Mouse (Mus musculus) heart, embryonic 10.5 days (tissue): ENCODE measurements around the gene Tbc1d9. TPM values are rescaled to one million over a fixed set of nuclear protein-coding genes. Genes with fewer than 3 reads are reported as not detected.

Experiments
- DNase-seq: peaks from one replicate; pipeline ENCODE4 v3.0.0-alpha.2; 2017; ENCODE audit warnings: low spot score
- H3K27ac ChIP-seq: fragments of 300-500 bp; sonication (generic); 2 replicates; pipeline ENCODE4 v1.5.1; 2016; ENCODE audit warnings: mild to moderate bottlenecking
- H3K27me3 ChIP-seq: fragments of 300-500 bp; sonication (generic); 2 replicates; pipeline ENCODE4 v1.6.1; 2016; ENCODE audit warnings: mild to moderate bottlenecking; ENCODE audit not compliant: poor library complexity, insufficient read depth, severe bottlenecking
- H3K36me3 ChIP-seq: fragments of 300-500 bp; sonication (generic); 2 replicates; pipeline ENCODE4 v1.6.1; 2016; ENCODE audit warnings: mild to moderate bottlenecking, moderate library complexity
- H3K4me1 ChIP-seq: fragments of 300-500 bp; sonication (generic); 2 replicates; pipeline ENCODE4 v1.6.1; 2016; ENCODE audit warnings: mild to moderate bottlenecking
- H3K4me3 ChIP-seq: fragments of 300-500 bp; sonication (generic); 2 replicates; pipeline ENCODE4 v1.5.1; 2016; ENCODE audit warnings: mild to moderate bottlenecking, moderate library complexity
- H3K9me3 ChIP-seq: fragments of 300-500 bp; sonication (generic); 2 replicates; pipeline ENCODE4 v1.6.1; 2016; ENCODE audit warnings: mild to moderate bottlenecking, moderate library complexity
- WGBS: fragments of 180-500 bp; shearing (Covaris S2); methylation state at CpG from one replicate; pipeline ENCODE4 v1.1.7; 2016; 5-methylcytosine and 5-hydroxymethylcytosine counted together
- polyA plus RNA-seq: library from polyadenylated mRNA; unstranded; fragments of >200 nt; fragmentation: Nextera tagmentation; extraction: Ambion mirVana; gene quantifications from 2 replicates; pipeline ENCODE4 v1.2.1, GENCODE M21; 2016

Tbc1d9 gene
- polyA plus RNA-seq, 1 experiment from 2014 or later = 0.90 TPM

DNA sequence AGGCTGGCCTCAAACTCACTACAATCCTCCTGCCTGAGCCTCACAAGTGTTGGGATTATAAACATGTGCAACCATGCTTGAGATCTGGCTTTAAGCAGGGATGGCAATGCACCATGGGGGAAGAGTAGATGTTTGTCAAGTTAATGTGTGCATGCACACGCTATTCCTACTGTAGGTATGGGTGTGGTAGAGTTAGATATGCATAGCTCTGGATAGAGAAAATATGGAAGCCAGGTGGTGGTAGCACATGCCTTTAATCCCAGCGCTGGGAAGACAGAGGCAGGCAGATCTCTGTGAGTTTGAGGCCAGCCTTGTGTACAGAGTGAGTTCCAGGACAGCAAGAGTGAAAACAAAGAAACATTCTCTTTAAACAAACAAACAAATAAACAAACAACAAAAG lies 52.7 kb downstream of the Tbc1d9 start:
- H3K9me3 ChIP-seq = no peaks in the 10 kb centered on the region
- no peak overlapping the region for H3K27ac ChIP-seq
- H3K36me3 ChIP-seq = no peaks in the 10 kb centered on the region
- DNase-seq = no peak
- no peaks in the 10 kb centered on the region for H3K27me3 ChIP-seq
- WGBS = 95% methylated on average over 2 of the region's 2 CpGs
- peaks cover 23% of the 10 kb centered on the region for H3K4me1 ChIP-seq
- H3K4me3 ChIP-seq = no peak overlapping the region

DNA sequence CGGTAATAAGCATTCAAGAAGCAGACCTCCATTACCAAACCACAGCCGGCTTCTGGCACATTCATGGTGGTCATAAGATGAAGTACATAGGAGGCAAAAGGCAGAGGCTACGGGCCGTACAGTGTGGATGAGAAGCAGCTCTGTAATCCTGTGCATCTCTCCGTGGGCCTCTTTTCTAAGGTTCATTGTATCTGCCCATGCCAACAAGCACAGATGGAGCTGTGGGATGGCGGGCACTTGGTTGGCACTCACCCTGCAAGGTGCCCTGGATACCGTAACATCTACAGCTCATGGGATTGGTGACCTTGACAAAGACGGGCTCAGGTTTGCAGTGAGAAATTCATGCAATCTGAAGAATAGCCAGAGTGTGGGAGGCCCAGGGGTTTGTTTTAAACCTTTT lies 54.2 kb downstream of the Tbc1d9 start:
- 90% methylated on average over 8 of the region's 8 CpGs for WGBS

DNA sequence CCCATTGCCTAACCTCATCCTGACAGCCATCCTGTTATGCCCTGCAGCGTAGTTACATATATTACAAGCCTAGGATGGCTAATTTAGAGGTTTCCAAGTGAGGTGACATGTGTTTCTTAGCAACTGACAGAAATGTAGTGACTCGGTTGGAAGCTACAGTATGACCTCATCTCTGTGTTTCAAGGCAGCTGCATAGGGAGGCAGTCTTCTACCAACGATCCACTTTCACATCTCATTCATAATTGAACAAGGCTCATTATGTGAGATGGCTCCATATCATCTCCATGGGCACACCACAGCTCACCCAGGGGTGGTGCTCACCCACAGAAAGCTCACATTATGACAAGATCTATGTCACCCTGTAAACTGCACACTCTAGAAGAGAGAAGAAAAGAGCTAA lies 55.6 kb downstream of the Tbc1d9 start:
- no peak for DNase-seq
- Histone ChIP-seq H3K4me1 (peaks cover 11% of the 10 kb centered on the region; the same call in 1 of the 2 replicates), H3K36me3 (no peaks in the 10 kb centered on the region), H3K4me3 (no peak overlapping the region), H3K27ac (no peak overlapping the region), H3K27me3 (no peaks in the 10 kb centered on the region), H3K9me3 (no peaks in the 10 kb centered on the region)
- 80% methylated on average over 3 of the region's 3 CpGs for WGBS

More for the DNA sequence above, 54.2 kb downstream of the Tbc1d9 start:
- Histone ChIP-seq H3K36me3 (no peaks in the 10 kb centered on the region), H3K4me1 (peaks cover 23% of the 10 kb centered on the region), H3K27ac (no peak overlapping the region), H3K4me3 (no peak overlapping the region), H3K27me3 (no peaks in the 10 kb centered on the region), H3K9me3 (no peaks in the 10 kb centered on the region)
- no peak for DNase-seq

DNA sequence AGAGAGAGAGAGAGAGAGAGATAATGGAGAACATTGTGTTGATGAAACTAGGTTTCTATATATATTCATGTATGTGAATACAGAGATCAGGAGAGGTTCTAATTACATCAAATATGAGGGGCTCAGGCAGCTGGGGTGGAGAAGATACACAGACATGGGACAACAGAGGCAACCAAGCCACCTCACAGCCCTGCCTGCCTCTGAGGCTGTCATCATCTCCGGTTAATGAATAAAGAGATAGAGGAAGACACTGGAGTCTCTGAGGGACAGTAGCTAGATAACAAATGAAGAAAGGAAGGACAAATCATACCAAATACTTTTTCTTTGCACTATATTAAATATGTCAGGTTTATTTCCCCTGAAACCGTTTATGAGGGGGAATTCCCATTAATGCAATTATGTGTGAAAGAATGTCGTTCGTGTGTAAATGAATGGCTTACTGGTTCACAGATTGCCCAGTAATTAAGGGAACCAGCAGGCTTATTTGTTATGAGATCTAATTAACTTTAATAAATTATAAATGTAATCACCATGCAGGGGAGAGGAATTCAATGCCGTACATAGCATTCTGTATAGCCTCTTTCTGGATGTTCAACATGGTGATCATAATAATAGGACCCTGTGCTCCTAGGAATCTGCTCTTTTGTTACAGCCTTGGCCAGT lies 59.7 kb downstream of the Tbc1d9 start:
- H3K4me3 ChIP-seq = no peak overlapping the region
- no peak for DNase-seq
- no peaks in the 10 kb centered on the region for H3K27me3 ChIP-seq
- no peak overlapping the region for H3K27ac ChIP-seq
- no peaks in the 10 kb centered on the region for H3K4me1 ChIP-seq
- WGBS = 86% methylated on average over 5 of the region's 5 CpGs
- no peaks in the 10 kb centered on the region for H3K9me3 ChIP-seq
- H3K36me3 ChIP-seq = no peaks in the 10 kb centered on the region

DNA sequence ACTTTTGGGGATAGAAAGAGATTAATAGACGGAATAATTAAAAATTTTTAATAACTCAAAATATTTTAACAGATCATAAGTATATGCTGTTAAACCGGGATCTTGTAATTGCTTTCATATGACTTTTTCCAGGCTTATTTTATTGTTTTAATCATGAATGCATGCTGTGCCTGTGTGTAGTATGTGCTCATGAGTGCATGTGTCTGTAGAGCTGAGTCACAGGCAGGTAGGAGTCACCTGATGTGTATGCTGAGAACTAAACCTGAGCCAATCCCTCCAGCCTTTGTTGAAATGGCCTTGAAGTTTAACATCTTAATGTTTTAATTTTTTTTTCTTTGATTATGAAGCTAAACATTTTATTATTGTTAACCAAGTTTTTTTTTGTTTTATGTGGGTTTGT lies 60.4 kb downstream of the Tbc1d9 start:
- no peak for DNase-seq
- H3K27ac ChIP-seq = no peak overlapping the region
- WGBS = 80% methylated on average over 2 of the region's 2 CpGs
- no peak overlapping the region for H3K4me3 ChIP-seq
- H3K27me3 ChIP-seq = no peaks in the 10 kb centered on the region
- no peaks in the 10 kb centered on the region for H3K4me1 ChIP-seq
- H3K36me3 ChIP-seq = no peaks in the 10 kb centered on the region
- no peaks in the 10 kb centered on the region for H3K9me3 ChIP-seq

DNA sequence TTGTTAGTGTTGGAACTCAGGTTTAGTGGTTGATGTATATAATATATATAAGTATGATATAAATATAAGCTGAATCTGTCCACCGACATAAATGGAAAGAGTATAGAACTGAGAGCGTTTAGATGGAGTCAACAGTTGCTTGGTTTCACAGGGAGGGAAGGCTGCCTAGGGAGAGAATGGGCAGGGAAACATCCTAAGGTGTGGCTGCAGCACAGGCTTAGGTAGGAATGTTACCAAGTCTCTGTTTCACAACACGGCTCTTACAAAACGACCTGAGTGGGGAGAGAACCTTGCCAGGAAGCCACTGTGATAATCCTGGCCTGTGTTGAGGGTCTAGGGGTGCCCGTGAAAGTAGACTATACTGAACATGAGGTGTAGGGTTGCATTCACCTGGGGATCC lies 62.2 kb downstream of the Tbc1d9 start:
- 84% methylated on average over 5 of the region's 5 CpGs for WGBS
- DNase-seq = no peak
- Histone ChIP-seq H3K27me3 (no peaks in the 10 kb centered on the region), H3K36me3 (no peaks in the 10 kb centered on the region), H3K4me1 (no peaks in the 10 kb centered on the region), H3K9me3 (no peaks in the 10 kb centered on the region), H3K27ac (no peak overlapping the region), H3K4me3 (no peak overlapping the region)

DNA sequence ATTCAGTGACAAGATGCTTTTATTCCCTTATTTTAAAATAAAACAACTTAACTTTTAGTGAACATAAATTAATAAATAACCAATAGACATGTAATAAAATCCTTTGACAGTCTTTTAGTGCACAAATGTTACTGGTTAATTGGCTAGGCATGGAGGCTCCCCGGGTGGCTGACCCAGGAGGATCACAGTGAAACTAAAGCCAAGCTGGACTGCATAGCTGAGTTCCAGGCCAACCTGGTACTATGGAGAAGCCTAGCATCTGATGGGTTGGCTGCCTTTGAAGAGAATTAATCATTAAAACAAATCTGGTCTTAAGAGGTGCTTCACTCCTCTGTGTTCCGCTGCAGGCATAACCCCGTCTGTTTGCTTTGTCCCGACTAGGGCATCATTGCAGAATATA lies 67.9 kb downstream of the Tbc1d9 start:
- Histone ChIP-seq H3K4me1 (no peaks in the 10 kb centered on the region), H3K27me3 (no peaks in the 10 kb centered on the region), H3K4me3 (no peak overlapping the region), H3K36me3 (no peaks in the 10 kb centered on the region), H3K9me3 (no peaks in the 10 kb centered on the region), H3K27ac (no peak overlapping the region)
- 88% methylated on average over 4 of the region's 4 CpGs for WGBS
- DNase-seq = no peak

DNA sequence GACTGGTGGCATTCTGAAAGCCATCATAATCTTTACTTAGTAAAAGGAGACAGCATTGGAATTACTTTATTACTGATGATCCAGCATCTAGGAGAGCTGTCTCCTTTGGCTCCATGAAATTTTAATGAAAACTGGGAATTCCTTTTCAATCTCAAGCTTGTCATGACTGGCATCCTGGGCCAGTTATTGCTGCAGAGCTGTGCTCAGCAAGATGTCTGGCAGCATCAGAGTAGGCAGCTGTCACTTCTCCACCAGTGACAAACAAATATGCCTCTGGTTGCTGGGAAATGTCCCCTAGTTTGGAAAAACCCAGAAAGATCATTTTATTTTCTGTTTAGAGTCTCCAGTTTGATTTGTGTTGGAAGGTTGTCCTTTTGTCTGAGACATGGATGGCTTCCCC lies 74.2 kb downstream of the Tbc1d9 start:
- H3K36me3 ChIP-seq = no peaks in the 10 kb centered on the region

DNA sequence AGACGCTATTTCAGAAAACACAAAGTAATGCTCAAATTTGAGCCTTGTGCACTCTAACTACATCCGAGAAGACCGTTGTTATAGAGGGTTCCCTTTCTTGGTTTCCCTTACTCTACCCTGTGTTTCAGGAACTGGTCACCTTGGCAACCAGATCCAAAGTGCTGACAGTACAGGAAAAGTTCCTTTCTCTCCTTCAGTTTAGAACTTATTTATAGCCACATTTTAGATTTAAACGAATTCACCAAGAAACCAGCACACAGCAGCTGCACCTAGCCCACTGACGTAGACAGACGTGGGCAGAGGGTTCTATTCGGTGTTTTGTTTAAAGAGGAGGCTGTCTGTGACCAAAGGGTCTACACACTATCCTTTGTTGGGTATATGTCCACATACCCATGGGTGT lies 79.0 kb downstream of the Tbc1d9 start:
- no peaks in the 10 kb centered on the region for H3K27me3 ChIP-seq
- no peaks in the 10 kb centered on the region for H3K9me3 ChIP-seq
- DNase-seq = no peak
- WGBS = 87% methylated on average over 7 of the region's 7 CpGs
- no peak overlapping the region for H3K27ac ChIP-seq
- H3K36me3 ChIP-seq = no peaks in the 10 kb centered on the region
- H3K4me3 ChIP-seq = no peak overlapping the region
- no peaks in the 10 kb centered on the region; the same call in 1 of the 2 replicates for H3K4me1 ChIP-seq

More for the DNA sequence above, 74.2 kb downstream of the Tbc1d9 start:
- H3K9me3 ChIP-seq = no peaks in the 10 kb centered on the region
- no peak overlapping the region for H3K4me3 ChIP-seq
- no peak overlapping the region for H3K27ac ChIP-seq
- no peaks in the 10 kb centered on the region for H3K27me3 ChIP-seq
- H3K4me1 ChIP-seq = no peaks in the 10 kb centered on the region; the same call in 1 of the 2 replicates
- DNase-seq = no peak

DNA sequence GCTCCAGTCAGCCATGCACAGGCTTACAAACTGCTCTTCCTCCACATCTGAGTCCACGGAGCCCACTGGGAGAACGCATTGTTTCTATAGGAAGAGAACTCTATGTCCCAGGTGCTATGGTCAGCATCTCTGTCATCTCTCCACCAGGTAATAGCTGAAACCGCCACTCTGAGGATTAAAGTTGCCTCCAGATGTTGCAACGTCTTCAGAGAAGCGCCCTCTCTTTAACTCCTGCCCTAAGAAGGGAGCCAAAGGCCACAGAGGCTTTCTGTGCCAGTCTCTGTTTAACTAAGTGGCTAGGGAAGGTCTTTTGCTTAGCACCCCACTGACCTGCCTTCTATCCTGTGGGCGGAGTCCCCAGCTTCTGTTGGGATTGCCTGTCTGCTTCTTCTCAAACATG lies 85.7 kb downstream of the Tbc1d9 start:
- H3K4me3 ChIP-seq = no peak overlapping the region
- no peaks in the 10 kb centered on the region for H3K4me1 ChIP-seq
- 0 out of 2 replicates have a peak, but pooled peaks cover 4% of the 10 kb centered on the region for H3K36me3 ChIP-seq
- H3K27ac ChIP-seq = no peak overlapping the region
- 87% methylated on average over 6 of the region's 6 CpGs for WGBS
- no peaks in the 10 kb centered on the region for H3K9me3 ChIP-seq
- no peaks in the 10 kb centered on the region for H3K27me3 ChIP-seq
- DNase-seq = no peak

DNA sequence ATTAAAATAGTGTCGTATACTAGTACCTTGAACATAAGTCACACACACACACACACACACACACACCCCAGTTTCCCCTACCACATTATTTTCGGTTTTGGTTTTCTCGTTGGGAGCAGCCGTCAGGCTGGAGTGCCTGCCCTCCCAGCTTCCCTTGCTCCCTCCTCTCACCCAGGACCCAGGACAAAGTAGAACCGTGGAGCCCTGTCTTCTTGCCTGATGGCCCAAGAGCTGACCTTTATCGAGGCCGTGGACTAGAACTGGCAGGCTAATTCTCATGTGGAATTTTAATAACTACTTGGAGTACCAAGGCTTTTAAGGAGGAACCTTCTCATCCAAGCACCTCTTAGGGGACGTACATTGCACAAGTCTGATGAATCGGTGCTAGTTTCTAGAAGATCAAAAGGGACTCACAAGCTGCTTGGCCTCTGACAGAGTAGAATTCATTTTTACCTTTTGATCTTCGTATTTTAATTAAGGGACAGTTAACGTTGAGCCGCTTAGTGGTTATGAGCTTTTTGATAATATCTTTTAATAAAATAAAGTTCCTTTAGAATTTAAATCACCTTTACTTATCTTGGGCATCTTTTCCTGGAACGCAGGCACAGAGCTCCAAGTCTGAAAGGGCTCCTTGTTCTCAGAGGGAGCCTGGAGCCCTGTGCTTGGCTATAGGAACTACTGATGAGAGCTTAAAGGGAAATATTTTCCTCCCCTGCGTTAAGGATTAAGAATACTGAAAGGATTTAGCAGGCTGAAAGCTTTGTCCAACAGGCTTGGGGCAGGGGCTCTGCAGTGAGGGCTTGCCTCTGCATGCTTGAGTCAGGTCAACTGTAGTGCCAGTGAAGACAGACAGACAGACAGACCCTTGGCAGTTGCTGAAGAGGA lies 86.5 kb downstream of the Tbc1d9 start:
- no peaks in the 10 kb centered on the region for H3K27me3 ChIP-seq
- H3K36me3 ChIP-seq = 0 out of 2 replicates have a peak, but pooled peaks cover 4% of the 10 kb centered on the region
- no peak for DNase-seq
- H3K4me1 ChIP-seq = no peaks in the 10 kb centered on the region
- H3K27ac ChIP-seq = no peak overlapping the region
- H3K4me3 ChIP-seq = no peak overlapping the region
- no peaks in the 10 kb centered on the region for H3K9me3 ChIP-seq
- WGBS = 79% methylated on average over 14 of the region's 14 CpGs

DNA sequence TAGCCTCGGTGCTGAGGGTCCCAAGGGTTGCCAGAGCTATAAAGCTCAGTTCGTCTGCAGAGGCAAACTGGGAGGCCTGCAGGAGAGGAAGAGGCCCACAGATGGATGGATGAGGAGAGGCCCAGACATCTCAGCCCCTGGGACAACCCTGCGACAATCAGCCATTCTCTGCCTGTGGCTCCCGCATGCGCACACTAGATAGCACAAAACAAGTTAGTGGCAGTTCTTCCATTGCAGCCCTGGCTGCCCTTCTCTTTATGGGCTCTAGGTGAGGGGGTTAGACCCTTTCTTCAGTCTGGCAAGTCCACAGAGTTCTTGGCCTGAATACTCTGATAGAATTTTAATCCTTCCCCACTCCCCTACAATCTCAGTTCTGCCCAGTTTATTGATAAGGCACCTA lies 87.6 kb downstream of the Tbc1d9 start:
- Histone ChIP-seq H3K27me3 (no peaks in the 10 kb centered on the region), H3K36me3 (0 out of 2 replicates have a peak, but pooled peaks cover 4% of the 10 kb centered on the region), H3K4me1 (no peaks in the 10 kb centered on the region), H3K4me3 (no peak overlapping the region), H3K9me3 (no peaks in the 10 kb centered on the region), H3K27ac (no peak overlapping the region)
- 81% methylated on average over 5 of the region's 5 CpGs for WGBS
- no peak for DNase-seq

DNA sequence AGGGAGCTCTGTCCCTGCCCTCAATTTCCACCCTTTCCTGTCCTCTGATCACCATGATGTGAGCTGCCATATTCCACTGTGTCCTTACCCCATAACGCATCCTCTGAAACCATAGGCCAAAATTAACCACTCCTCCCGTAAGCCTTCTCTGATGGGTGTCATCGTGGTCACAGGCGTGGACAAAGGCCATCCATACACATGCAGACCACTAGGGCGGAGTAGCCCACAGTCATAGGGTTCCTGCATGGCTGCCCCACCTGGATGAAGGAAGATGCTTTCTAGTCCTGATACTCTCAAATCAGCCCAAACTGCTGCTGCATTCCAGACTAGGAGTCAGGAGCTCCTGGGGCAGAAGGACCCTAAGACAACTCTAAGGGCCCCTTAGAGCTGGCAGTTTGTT lies 92.5 kb downstream of the Tbc1d9 start:
- Histone ChIP-seq H3K36me3 (0 out of 2 replicates have a peak, but pooled peaks cover 4% of the 10 kb centered on the region), H3K4me1 (no peaks in the 10 kb centered on the region), H3K27ac (no peak overlapping the region), H3K4me3 (no peak overlapping the region), H3K27me3 (no peaks in the 10 kb centered on the region; the same call in 1 of the 2 replicates), H3K9me3 (no peaks in the 10 kb centered on the region)
- no peak for DNase-seq
- 84% methylated on average over 5 of the region's 5 CpGs for WGBS
